Mouse (Mus musculus): Measurements from ENCODE around the gene Luzp4. TPM values are rescaled to one million over a fixed set of nuclear protein-coding genes. Genes with fewer than 3 reads are reported as not detected.
"Not testable (repeated sequence)": the region's sequence is repeated elsewhere in the genome, so short reads cannot be mapped to it uniquely, and the experiment has no call there.

Luzp4 gene
- polyA plus RNA-seq (2014; fragmentation: Nextera tagmentation; extraction: Ambion mirVana) = not detected in 2 replicates

DNA sequence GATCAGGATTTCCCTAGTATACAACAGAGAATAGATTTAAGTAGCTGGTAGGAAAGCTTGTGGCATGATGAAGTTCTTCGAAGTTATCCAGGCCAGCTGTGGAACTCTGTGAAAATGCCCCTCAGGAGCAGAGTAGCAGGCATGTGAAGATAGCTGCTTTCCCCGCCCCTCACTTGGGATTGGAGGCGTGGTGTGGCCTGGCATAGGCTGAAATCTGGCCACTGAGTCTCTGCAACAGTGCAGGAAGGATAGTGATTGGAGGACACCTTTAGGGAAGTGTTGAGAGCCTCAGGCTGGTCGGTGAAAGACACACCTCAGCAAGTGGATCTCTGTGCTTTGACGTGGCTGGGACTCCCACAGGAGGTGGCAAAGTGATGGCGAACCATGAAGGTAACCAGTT, at the start of gene Luzp4:
TSS of gene Luzp4 (plus strand) at position 301 of the 400 bp plus-strand sequence.
- 67% methylated on average over 1 of the region's 6 CpGs for WGBS (ENCODE audit: insufficient replicate concordance)
- not testable (repeated sequence) for H3K9ac ChIP-seq (ENCODE audit: low read depth, low read length); H3K9me3 ChIP-seq (replicated peaks; ENCODE audit: control insufficient read depth, low read length); H3K4me1 ChIP-seq (ENCODE audit: control insufficient read depth, insufficient read depth, low read length); H3K4me3 ChIP-seq (ENCODE audit: low read depth, low read length); H3K27me3 ChIP-seq (ENCODE audit: control insufficient read depth, insufficient read depth, low read length); H3K4me2 ChIP-seq; ATAC-seq (replicated peaks; ENCODE audit: insufficient number of reproducible peaks, low FRiP score, low TSS enrichment); H3K27ac ChIP-seq (ENCODE audit: low read depth, low read length); H3K36me3 ChIP-seq (ENCODE audit: control insufficient read depth, insufficient read depth, low read length)

DNA sequence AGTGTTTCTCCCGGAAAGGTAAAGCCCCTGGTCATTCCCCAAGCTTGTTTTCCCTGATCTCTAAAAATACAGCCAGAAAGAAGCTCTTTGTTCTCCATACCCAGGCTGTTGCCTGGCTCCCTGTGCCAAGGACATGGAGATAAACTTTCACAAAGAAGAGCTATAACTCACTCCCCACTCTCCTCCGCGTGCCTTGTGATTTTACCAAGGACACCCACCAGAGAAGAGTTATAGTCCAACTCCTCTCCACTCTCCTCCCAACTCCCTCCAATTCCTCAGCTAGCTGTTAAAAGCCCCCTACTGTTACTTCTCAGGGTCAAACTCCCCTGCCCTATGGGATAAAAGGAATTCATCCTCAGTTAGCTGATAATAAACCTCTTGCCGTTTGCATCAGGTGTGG, 15.6 kb upstream of the Luzp4 start:
- H3K4me3 ChIP-seq (ENCODE audit: low read depth, low read length); H3K9ac ChIP-seq (ENCODE audit: low read depth, low read length); H3K27ac ChIP-seq (ENCODE audit: low read depth, low read length); H3K4me2 ChIP-seq; H3K9me3 ChIP-seq (replicated peaks; ENCODE audit: control insufficient read depth, low read length); H3K4me1 ChIP-seq (ENCODE audit: control insufficient read depth, insufficient read depth, low read length); ATAC-seq (replicated peaks; ENCODE audit: insufficient number of reproducible peaks, low FRiP score, low TSS enrichment); H3K36me3 ChIP-seq (ENCODE audit: control insufficient read depth, insufficient read depth, low read length); H3K27me3 ChIP-seq (ENCODE audit: control insufficient read depth, insufficient read depth, low read length): not testable (repeated sequence)
- WGBS (ENCODE audit: insufficient replicate concordance) = 77% methylated on average over 2 of the region's 4 CpGs

Other genes with a start within 250 kb of the Luzp4 start
- not detected in 2 replicates for gene Gm8334, start 242.5 kb upstream of the Luzp4 start, polyA plus RNA-seq (2014; fragmentation: Nextera tagmentation; extraction: Ambion mirVana)
- gene Gm15127, start 194.0 kb upstream of the Luzp4 start, polyA plus RNA-seq (2014; fragmentation: Nextera tagmentation; extraction: Ambion mirVana) = not detected in 2 replicates
- gene Ott, start 216.6 kb downstream of the Luzp4 start, polyA plus RNA-seq (2014; fragmentation: Nextera tagmentation; extraction: Ambion mirVana) = not detected in 2 replicates